Mouse (Mus musculus) T-helper 2 cell (primary cell): Measurements from ENCODE around the gene Gm42906.

Source experiments
- in situ Hi-C: fragments of 300-600 bp; cut with MboI, MseI; formaldehyde crosslinking; loops from one replicate; pipeline ENCODE4 v1.15.1; 2025; ENCODE audit warnings: high pct_unique_total_duplicates

Gene Gm42906

DNA sequence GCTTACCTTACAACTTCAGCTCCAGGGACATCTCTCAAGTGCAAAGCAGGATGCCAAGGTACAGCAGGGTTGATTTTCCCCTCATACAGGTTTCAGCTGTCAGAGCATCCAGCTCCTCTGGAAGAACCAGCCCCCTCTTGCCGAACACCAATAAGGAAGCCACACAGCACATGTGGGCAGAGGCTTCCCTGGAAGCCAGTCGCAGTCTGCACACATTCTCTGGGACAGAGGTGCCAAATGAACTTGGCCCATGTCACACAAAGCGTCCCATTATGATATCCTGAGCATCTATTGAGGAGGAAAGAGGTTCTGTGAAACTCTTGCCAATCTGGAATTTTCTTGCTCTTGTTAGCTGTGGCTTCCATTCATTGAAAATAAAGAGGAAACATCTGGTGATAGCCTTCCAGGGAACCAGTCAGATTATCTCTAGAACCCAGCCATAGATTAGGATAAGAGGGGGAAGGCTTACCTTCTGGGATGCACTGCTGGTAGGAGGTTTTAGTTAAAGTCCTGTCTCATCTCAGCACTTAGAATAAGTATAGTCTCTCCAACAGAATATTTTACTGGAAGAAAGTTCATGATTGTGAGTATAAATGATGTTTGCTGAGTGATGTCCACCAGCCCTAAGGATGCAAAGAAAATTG, at the start of gene Gm42906:
Gene Gm42906 (minus strand): TSS at position 51 of the 644 bp plus-strand sequence.
- in situ Hi-C loops: no loop called here

DNA sequence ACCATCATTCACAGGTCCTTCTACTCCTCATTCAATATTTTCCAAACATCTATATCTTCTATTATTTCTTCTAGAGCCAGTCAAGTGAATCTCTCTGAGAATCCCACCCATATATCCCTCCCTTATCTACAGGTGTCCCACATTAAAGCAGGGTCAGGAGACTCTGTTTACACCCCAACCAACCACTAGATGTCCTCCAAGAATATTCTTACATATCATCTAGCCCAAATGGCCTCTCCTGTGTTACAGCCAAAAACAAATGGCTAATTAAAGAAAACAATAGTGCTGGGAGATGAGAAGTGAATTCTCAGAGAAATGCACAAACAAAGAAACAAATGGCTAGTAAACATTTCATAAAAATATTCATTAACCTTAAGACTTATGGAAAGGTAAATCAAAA, 17.7 kb upstream of the Gm42906 start:
- in situ Hi-C loops: no loop called here

DNA sequence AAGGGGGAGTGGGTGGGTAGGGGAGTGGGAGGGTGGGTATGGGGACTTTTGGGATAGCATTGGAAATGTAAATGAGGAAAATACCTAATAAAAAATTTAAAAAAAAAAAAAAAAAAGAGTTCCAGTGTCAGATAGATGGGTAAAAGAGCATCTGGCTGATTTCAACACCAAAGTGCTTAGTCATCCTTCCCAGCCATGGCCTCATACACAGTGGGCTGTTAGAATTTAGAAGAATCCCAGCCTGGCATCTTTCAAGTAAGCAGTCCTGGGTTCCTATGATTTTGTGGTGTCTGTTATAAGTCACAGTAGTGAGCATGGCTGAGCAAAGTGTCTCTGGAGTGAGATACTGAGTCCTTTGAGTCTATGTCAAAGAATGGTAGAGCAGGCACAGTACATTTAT, 7.1 kb upstream of the Gm42906 start:
- in situ Hi-C loops: no loop called here

DNA sequence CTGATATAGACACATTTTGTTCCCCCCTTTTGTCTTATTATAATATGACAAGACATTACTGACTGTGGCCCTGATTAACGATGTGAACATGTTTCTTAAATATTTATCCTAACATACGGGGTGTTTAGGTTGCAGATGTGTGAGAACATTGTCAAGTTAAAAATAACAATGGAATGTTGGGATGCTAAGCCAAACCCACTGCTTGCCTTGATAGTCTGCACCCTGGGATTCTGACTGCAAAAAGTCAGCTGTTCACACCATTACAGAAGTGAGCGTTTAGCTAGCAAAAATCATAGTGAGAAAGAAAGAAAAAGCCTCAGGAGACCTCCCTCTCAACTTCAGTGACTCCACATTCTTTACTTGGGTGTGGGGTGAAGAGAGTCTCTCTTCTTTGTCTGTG, 1.5 kb downstream of the Gm42906 start:
- in situ Hi-C loops: no loop called here

DNA sequence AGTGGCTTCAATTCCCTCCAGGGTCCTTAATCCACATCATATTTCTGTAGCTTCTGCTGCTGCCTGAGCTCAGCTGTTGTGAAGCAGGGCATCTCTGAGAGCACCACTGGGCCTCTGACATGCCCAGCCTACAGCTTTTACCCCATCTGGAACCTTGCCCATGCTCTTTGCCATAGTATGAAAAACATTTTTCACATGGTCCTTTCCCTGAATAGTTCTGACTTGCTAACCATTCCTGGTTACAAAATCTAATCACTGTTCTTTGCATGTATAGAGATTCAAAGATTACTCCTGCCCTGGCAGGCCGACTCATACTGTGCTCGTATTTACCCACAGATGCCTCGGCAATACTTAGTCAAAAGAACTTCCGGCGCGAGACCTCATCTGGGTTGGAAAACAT, 5.3 kb downstream of the Gm42906 start:
- in situ Hi-C loops: no loop called here

DNA sequence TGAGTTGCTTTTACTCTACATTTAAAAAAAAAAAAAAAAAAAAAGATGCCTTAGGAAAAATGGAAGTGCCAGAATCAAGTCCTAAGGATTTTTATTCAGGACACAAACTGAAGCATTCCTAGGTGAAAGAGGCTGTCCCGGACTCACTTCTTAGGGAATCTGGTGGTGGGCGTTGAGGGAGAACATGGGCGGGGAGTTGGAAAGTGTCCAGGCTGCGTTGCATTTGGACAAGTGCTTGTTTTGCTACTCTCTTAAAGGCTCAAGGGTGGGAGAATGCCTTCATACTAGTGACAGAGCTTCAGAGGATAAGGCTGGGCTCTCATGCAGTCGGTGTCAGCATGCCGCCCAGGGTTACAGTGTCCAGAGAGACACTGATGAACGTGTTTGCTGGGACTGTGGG, 6.1 kb downstream of the Gm42906 start:
- in situ Hi-C loops: no loop called here

DNA sequence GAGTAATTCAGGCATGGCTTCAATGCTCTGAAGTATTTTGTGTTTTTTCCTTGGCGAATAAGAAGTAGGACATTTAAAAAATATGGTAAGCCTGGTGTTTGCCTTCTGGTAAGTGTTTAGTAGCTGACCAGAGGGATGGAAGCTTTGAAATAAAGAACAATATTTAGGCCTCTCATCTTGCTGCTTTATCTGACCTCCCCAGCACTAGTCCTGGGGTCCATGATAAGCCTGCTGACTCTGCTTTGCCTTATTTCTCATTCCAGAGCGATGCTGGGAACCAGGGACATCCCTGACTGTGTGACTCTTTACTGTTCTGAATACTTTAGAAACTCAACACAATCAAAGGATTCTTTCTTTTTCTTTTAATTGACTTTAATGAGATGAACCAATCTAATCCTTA, 9.4 kb downstream of the Gm42906 start:
- in situ Hi-C loops: no loop called here

DNA sequence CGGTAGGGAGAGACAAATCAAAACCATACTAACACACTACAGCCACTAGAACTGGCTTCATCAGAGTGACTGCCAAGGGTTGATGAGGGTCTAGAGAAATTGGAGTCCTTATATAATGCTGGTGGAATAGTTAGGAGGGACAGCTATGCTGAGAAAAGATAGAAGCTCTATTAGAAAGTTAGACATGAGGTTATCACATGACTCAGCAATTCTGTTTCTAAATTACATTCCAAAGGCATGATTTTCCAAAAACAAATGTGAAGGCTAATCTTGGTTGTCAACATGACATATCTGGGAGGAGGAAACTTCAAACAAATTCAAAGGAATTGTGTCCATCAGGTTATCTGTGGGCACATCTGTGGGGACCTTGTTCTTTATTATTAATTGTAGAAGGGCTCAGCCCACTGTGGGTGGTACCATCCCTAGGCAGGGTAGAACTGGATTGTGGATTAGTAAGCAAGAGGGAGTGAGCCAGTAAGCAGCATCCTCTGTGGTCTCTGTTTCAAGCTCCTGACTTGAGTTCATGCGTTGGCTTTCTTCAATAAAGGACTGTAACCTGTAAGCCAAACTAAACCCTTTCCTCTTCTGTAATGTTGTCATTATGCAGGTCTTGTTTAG, 10.4 kb downstream of the Gm42906 start:
- in situ Hi-C loops: no loop called here

DNA sequence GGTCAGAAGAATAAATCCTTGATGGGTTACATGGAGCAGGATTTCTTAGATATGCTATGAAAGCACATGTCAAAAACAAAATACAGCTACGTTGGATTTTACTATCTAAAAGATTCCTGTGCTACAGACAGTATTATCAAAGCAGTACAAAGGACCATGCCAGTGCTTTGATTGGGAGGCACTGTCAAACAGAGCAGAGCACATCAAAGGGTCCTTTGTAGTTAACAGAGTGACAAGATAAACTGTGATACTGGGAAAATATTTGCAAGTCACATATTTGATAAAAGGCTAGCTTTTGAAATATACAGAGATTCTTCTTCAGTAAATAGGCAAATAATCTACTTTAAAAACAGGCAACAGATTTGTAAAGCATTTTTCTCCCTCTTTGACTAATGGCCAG, 11.0 kb downstream of the Gm42906 start:
- in situ Hi-C loops: no loop called here

DNA sequence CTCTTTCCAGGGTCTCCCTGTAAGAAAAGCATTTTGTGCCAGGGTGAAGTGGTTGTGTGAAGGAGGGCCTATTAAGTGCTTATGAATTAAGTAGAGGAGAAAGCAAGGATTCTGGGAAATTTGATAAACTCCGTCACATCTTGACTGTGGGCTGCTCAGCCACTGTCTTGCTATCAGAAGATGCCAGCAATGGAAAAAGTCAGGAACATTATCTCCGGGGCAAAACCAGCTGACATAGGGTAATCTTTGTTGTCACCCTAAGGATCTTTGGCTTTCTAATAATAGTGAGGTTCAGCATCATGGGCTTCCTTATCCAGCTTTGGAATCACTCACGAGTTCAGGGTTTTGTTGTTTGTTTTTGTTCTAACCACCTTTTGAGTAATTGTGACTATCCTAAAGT, 14.3 kb downstream of the Gm42906 start:
- in situ Hi-C loops: no loop called here

DNA sequence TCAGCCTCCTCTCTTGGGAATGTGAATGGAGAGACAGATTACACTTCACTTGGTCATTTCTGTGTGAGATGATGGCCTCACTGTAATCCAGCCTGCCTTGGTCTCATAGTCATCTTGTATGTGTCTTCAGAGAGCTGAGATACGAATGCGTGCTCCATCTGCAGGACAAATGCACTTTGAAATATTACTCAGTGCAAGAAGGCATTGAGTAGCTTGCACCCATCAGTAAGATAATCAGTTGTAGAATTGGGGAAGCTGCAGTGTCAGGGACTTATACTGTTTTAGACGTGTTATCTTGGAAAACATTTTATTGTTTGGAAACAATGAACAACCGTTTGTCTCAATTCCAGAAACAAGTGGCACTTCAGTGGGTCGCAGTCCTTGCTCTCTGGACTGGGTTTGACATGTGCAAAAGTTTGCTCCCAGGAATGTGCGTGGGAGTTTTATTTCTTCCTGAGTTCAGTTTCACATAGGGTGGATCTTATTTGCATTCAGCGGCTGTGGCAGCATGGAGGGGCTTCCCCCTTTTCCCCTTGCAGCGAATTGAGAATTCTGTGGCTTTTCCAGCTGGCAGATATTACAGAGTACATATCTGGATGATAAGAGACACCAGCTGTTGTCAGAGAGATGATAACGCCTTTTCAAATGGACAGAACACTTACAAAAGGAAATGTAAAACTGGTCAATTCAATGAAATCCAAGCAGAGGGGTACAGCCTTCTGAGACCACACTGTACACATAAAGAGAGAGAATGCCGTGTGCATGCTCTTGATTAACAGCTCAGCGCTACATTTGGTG, 15.1 kb downstream of the Gm42906 start:
- in situ Hi-C loops: no loop called here

DNA sequence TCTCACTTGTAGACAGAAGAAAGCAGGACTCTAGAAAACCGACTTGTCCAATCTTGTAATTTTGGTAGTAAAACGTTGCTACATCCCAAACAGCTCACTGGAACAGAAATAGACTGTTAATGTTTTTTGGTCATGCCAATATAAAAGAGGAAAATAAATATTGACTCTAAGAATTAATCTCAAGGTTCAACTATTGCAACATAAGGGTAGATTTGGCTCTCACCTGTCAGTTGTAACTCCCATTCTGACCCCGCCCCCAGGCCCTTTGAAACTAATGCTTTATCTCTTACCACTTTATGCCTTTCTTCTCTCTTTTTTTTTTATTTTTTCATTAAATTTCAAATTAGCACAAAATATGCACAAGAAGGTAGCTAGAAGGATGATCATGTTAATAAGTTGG, 18.0 kb downstream of the Gm42906 start:
- in situ Hi-C loops: no loop called here

DNA sequence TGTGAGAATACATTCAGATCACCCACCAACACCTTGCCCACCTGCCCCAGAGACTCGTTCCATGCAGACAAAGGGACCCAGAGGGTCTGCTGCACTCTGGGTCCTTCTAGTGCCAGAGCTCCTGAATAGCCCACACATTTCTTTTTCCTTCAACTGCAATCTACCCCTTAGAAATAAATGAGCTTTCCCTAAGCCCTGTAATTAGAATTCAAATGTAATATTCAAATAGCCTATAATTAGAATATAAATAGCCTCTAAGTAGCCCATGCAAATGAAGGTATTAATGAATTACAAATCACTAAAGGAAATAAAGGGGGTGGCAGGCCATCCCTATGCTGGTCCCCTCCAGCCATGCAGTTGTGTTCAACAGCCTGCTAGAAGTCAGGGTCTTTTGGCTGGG, 18.7 kb downstream of the Gm42906 start:
- in situ Hi-C loops: loop anchor here (5.0 kb wide), 1 partner anchor 37 kb away; no protein-coding TSS in a partner anchor

DNA sequence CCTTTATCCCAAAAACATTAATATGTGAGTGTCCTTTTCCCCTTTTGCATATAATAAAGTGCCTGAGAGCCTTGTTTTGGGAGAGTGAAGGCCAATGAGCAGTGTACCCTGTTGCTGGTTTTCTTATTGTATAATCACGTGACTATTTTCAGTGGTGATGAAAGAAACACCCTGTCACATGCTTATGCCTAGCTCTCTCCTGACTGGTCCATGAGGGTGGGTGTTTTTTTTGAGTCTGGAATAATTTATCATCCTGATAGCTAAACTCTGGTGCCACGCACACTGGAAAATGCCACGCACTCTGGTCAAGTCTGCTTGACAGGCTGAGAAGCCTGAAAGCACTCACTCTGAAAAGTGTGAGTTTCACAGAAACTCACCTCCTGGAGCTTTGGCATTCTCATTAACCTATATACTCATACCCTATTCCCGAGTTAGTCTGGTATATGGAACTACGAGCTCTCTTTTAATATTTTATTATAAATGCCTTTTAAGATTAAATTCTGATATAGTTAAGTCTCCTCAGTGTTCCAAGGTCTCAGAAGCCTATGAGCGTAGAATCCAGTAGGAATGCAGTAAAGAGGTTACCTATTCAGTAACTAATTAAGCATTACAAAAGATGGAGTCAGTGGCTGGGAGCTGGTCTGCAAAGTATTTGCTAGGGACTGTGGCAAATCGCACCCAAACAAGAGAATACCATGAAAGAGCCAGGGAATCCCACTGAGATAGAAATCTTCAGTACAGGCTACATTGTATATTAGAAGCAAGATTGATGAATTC, 19.7 kb downstream of the Gm42906 start:
- in situ Hi-C loops: loop anchor here (5.0 kb wide), 1 partner anchor 36 kb away; no protein-coding TSS in a partner anchor

DNA sequence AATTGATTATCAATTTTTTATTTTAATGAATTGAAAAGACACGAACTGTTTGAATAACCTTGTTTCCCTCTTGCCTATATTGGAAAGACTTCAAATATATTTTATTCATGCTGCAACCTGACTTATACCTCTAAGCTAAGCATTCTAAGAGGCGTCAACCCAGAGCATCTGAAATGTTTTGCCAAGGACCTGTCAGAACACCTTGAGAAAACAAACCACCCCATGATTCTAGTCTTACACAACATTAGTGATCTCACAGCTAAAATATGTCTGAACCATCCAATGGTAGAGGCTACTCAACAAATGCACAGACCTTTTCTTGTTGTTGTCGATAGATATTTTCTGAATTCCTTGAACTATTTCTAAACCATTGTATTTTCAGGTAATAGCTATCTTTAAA, 20.5 kb downstream of the Gm42906 start:
- in situ Hi-C loops: loop anchor here (5.0 kb wide), 1 partner anchor 35 kb away; no protein-coding TSS in a partner anchor

DNA sequence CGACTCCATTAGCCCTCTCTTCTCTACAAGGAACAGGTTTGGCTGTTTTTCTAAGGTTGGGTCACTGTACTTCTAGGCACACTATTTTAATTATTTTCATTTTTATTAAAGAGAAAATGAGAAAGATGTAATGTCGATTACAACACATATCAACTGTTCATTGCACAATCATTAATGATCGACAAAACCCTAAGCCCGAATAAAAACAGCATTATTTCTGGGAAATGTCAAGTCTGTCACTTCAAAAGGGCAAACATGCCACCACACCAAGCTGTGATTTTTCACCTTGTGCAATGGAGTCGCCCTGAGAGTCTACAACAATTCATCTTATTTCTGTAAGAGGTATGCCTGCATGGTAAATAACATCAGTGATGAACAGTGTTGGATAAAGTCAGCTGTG, 21.7 kb downstream of the Gm42906 start:
- in situ Hi-C loops: loop anchor here (5.0 kb wide), 1 partner anchor 34 kb away; no protein-coding TSS in a partner anchor

DNA sequence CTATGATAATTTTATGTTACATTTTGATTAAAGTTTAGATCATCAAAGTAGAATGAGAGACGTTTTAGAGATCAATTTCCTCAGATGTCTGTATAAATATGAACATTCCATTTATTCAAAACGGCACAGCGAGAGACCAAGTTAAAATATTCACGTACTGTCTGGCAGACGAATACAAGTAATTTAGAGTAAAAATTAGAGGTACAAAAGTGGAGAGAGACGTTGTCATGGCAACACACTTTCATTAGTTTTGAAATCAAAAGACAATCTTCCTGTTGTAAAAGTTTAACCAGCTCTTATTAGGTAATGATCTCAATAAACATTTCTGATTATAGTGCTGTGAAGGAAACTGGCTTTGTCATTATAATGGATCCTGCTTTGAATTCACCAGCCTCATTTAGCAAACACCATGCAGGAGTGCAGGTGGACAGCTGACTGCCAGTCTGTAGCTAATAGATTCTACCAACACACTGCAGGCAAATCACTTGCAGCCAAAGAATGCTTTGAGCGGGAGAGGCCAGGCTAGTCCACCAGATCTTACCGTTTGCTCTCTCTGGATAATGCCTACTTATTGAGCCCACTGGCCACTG, 22.6 kb downstream of the Gm42906 start:
- in situ Hi-C loops: loop anchor here (5.0 kb wide), 1 partner anchor 33 kb away; no protein-coding TSS in a partner anchor

DNA sequence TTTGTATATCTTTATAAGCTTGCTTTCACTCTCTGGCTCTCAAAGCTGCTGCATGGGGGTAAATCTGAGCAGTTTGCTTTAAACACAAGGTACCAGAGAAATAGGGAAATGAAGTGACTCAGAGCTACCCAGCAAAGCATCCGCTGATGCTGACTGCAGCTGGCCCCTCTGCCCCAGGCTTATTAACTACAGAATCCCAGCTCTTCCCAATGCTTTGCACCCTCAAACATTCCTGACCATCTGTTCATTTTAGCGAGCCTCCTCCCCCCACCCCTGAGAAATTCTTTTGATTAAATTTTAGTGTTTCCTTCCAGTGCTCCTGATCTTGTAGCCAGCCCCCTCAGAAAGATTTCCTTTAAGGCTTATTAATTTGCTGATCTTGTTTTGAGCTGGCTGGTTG, 24.4 kb downstream of the Gm42906 start:
- in situ Hi-C loops: no loop called here

DNA sequence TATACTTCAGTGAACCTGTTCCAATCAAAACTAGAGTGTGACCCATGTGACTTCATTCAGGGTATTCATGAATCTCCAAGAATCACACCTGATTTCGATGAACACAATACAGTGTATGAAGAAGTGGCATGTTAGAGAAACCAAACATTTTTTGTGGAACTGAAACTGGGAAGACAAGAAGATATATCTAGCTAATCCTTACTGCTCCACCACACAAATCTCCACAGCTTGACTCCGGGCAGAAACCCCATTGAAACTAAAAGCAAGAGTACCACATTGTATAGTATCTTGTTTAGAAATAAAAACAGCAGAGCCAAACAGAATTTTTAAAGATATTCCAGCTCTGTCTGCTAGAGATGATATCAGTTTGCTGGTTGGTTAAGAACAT, 27.4 kb downstream of the Gm42906 start:
- in situ Hi-C loops: no loop called here

DNA sequence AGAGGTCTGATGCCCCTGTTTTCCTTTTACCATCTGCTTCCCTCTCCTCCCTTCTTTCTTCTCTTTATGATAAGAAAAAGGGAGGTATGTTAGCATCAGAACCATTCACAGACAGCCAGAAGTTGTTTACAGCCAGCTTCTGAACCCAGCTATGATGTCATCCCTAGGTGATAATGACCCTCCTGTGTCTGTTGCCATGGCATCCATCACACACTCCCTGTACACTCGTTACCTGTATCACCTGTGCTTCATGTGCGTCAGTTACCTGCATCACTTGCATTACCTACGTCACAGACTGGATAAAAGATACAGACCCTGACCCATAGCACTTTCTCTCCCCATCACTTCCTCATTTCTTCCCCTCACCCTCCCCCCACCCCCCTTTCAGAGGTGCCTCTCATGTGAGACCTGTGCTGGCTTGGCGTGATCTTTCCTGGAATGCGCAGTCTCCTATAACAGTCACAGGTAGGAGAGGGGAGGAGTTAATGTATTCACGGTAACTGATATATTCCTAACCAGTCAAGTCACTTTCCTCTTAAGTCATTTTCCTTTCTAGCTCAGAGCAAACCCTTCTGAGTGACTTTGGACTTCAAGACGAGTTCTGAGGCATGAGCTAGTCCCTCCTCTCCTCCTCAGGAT, 27.9 kb downstream of the Gm42906 start:
- in situ Hi-C loops: no loop called here

DNA sequence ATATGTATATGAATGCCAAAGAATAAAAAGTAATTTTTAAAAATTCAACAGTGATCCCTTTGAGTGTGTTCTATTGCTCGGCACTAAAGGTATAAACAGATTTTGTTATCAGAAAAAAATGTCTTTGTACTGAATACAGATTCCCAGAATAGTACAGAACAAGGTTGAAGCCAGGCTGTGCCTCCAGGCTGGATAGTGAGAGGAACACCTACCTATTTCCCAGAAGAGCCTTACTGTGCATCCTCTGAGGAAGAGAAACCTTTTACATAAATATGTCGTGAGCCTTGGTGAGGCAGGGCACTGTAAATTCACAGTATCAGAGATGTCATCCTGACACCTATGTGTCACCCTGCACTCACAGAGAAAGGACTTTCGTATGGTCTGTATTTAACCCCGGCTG, 31.8 kb downstream of the Gm42906 start:
- in situ Hi-C loops: no loop called here
